Mouse (Mus musculus) mature B cell (primary cell): ENCODE results near the gene B4galt3.

Experiments used
- in situ Hi-C: fragments of 300-500 bp; cut with MboI; formaldehyde crosslinking; loops from 2 replicates; pipeline ENCODE4 v1.14.3; 2019

The B4galt3 gene

DNA sequence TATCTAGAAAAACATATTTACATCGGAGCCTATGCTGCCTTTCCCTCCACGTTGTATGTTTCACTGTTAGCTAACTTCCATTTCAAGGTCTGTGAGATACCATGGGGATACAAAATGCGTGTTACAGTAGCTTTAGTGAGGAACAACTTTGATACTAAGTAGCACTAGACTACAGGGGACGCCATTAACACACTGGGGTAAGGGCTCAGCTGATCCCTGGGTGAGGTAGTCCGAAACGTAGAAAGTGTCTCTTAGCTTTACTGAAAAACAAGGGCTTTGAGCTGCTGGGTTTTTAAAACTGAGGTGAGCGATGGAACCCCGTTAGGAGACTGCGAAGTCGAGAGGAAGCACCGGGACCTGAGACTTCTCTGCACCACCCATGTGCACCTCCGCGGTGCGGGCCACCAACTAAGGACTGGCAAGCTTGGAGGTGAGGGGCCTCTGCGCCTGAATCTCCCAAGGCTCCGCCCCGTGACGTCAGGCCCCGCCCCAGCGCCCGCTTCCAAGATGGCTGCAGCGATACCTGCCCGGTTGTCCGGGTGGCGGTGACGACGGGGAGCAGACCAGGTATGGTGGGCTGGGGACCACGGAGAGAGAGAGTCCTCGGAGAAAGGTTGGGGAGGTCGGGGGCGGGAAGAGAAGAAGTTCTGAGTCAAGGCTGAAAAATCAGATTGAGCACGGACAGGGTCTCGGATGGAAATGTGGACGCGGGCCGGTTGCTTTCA, at the start of gene B4galt3:
Gene B4galt3, plus strand, starts transcription at position 481 of the 725 bp plus-strand sequence.
- in situ Hi-C loops: no loop called here

DNA sequence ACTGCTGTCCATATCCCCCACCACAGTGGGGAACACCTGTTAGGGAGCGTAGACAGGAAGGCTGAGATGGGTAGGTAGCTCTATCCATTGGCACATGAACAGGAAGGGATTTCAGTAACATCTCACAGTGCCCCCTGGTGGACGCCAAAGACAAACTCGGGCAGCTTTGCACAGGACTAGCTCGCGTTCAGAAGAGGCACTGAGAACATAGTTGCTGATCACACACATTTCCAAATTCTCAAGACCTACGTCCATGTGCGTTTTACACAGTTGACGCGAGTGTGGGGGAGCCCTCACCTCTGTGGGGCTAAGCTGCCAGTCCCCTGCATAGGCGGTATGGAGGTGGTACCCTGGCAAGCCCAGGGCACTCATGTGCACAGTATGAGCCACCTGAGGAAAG, 49.3 kb upstream of the B4galt3 start:
- in situ Hi-C loops: loop anchor here (10.0 kb wide), 1 partner anchor 326 kb away; no protein-coding TSS in a partner anchor

GRCm38 (mm10) chr1:171221281-171222193, 48.6 kb upstream of the B4galt3 start:
- in situ Hi-C loops: loop anchor here (10.0 kb wide), 1 partner anchor 327 kb away; no protein-coding TSS in a partner anchor

DNA sequence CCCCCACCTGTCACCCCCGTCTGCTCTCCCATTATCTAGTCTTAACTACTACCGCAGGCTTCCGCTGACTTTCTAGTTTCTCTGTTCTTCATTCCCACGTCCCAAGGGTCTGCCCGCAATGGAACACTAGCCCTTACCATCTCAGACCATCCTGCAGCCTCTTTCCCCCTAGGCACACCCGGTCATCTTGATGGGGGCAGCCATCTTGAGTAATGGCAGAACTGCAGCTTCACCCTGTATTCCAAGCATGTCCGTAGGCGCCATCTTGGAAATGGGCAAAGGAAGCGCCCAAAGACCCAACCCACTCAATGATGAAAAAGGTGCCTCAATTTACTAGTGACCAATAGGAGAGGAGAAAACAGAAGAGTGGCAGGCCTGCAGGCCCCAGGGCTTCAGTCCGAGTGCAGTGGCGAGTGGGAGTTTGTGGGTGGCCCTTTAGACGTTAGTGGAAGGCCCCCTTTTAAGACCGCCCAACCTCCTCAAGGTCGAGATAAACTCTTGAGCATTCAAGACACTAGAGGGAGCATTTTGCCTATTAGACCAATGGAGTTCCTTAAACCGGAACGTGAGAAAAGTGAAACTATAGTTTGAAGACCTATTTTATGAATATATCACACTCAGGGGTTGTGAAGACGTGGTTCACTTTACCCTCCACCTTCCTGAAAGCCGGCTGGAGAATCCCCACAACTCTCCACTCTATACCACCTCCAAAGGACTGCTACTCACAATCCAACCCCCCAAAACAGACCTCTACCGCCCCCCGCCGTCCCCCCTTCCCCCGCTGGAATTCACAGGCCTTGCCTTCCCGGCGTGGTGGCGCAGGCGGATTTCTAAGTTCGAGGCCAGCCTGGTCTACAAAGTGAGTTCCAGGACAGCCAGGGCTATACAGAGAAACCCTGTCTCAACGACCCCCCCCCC, 47.6 kb upstream of the B4galt3 start, which contains the start of gene Tomm40l:
Gene Tomm40l, minus strand, starts transcription at position 277 of the 918 bp plus-strand sequence.
- in situ Hi-C loops: loop anchor here (10.0 kb wide), 1 partner anchor 328 kb away; no protein-coding TSS in a partner anchor

GRCm38 (mm10) chr1:171223168-171223567, 47.0 kb upstream of the B4galt3 start:
- in situ Hi-C loops: loop anchor here (10.0 kb wide), 1 partner anchor 328 kb away; no protein-coding TSS in a partner anchor

DNA sequence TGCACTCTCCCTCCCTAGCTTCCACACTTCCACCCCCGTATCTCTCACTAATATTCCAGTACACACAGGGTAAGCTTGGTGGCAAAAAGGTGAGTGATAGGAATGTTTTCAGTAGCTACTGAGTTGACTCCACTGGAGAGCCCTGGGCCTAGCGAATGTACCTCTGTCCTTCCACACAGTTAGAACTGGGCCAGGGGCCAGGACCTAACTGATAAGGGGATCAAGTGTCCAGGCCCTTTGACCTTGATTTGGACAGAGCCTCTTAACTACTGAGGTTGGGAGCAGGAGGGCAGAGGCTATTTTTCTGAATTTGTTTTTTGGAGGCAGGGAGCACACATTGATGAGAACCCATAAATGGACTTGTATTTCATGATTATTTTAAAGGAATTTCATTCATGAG, 46.3 kb upstream of the B4galt3 start:
- in situ Hi-C loops: loop anchor here (10.0 kb wide), 1 partner anchor 329 kb away; no protein-coding TSS in a partner anchor

- in situ Hi-C loops: loop anchor here (10.0 kb wide), 1 partner anchor 330 kb away; no protein-coding TSS in a partner anchor
Measured at GRCm38 (mm10) chr1:171224857-171225256, 45.3 kb upstream of the B4galt3 start, which contains the start of gene Apoa2. Gene Apoa2, plus strand, starts transcription at chr1:171225054.

- in situ Hi-C loops: loop anchor here (10.0 kb wide), 1 partner anchor 332 kb away; no protein-coding TSS in a partner anchor
Measured at GRCm38 (mm10) chr1:171226780-171227179, 43.3 kb upstream of the B4galt3 start.

DNA sequence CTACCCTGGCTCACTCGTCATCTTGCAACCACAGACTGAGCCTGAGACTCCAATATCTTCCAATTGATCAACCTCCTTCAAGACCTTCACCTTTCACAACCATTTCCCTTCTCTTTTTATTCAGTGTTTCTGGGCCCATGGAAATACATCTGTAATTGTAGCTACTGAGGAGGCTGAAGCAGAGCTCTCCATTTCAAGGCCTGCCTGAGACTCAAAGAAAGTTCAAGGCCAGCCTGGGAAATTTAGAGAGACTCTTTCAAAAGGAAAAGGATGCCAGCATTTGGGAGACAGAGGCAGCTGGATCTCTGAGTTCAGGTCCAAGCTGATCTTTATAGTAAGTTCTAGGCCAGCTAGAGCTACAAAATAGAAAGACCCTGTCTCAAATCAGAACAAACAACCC, 42.2 kb upstream of the B4galt3 start:
- in situ Hi-C loops: loop anchor here (10.0 kb wide), 1 partner anchor 333 kb away; no protein-coding TSS in a partner anchor

DNA sequence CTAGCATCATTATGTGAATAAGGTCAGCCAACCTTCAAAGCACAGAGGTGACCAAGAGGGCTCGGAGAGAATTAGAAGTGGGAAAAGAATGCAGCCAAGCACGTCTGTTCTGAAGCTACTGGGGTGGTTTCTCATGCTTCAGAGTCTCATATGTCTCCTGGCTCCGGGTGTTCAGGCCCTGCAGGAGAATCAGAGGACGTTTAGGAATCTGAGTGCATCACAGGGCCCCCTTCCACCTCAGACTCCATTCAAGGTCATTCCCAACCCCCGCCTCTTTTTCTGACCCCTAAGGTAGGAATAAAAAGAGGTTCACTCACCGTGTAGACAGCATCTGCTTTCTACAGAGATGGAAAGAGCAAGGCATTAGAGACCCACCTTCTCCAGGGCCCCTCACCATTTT, 40.4 kb upstream of the B4galt3 start:
- in situ Hi-C loops: loop anchor here (10.0 kb wide), 1 partner anchor 335 kb away; no protein-coding TSS in a partner anchor

DNA sequence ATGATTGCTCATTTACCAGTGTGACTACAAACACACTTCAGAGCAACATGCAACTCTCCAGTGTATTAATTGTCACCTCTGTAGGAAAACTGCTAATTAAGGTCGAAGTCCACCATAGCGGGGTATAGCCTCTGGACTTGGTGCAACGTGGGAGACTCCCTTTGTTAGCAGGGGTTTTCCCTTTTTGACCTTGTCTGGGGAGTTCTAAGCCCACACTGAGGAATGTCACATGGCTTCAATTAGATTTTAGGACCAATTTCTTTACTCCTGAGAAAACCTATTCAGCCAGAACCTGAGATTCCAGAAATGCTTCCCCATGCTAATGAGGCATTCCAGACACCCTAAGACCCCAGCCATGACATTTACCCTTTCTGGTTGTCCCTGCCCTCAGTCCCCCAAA, 39.9 kb upstream of the B4galt3 start:
- in situ Hi-C loops: no loop called here

GRCm38 (mm10) chr1:171231844-171232243, 38.3 kb upstream of the B4galt3 start:
- in situ Hi-C loops: no loop called here

DNA sequence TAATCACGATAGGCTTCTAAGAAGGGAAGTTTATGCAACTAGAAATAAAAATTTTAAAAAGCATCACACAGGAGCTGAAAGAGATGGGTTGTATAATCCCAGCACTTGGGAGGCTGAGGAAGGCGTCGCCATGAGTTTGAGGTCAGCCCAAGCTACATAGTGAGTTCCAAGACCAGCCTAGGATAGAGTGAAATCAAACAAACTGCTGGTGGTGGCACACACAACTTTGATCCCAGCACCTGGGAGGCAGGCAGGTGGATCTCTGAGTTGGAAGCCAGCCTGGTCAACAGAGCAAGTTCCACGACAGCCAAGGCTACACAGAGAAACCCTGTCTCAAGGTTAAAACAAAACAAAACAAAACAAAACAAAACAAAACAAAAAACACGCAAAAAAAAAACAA, 37.8 kb upstream of the B4galt3 start:
- in situ Hi-C loops: no loop called here

- in situ Hi-C loops: no loop called here
Measured at GRCm38 (mm10) chr1:171232800-171233730, 37.1 kb upstream of the B4galt3 start.

DNA sequence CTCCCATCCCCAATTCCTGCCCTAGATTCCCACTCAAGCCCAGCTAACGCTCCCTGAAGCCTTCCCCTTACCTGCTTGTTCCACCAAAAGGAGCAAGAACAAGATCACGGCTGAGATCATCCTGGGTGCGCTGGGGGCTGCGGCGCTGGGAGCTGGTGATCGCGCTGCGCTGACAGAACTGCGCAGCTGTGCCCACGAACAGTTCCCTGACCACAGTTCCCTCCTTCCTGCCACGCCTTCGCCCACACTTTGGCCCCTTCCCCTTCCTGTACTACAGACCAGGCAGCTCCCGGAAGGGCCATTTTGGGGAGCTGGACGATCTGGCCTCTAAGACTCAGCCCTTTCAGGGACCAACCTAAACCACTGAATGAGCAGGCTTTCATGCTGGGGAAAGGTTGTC, 36.0 kb upstream of the B4galt3 start, which contains the start of gene Fcer1g:
Gene Fcer1g, minus strand, starts transcription at position 240 of the 400 bp plus-strand sequence.
- in situ Hi-C loops: no loop called here

DNA sequence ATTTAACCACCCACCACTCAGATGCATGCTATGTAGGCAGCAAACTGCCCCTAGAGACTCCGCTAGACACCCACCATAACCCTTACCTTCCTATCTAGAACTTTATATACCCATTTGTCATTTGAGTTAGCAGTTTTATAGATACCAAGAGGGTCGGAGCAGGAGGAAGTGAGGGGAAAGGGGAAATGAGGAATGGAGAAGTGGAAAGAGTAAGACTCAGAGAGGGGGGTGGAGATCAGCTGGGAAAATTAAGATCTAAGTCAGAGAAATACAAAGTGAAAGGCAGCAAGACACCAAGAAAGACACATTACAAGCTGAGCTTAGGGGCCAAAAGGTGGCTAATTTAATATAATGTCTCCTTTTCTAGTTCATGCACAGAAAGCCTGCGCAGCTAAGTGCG, 35.6 kb upstream of the B4galt3 start:
- in situ Hi-C loops: no loop called here

DNA sequence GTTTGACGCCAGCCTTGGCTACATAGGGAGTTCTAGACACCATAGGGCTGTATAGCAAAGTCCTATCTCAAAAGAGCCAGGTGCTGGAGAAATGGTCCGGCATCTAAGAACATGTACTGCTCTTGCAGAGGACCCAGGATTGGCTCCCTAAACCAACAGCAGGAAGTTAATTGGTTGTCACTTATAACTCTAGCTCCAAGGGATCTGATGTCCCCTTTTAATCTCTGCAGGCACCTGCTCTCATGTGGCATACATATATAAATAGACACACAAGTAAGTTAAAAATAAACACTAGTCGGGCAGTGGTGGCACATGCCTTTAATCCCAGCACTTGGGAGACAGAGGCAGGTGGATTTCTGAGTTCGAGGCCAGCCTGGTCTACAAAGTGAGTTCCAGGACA, 34.3 kb upstream of the B4galt3 start:
- in situ Hi-C loops: no loop called here

DNA sequence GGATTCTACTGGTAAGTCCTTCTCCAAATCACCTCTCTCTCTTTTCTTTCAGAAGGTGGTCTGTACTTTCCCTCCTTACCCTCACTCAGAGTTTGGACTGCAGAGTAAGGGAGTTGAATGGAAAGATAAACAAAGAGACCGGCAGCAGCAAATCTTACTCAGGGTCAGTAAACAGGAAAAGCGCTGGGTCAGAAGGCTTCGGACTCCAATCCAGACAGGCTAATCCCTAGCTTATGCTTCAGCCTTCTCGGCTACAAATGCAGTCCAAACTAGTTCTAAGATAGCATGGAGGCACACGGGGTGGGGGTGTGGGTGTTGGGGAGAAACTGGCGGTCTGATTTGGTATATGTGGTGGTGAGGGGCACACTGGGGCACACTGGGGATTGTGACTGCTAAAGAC, 32.7 kb upstream of the B4galt3 start:
- in situ Hi-C loops: no loop called here

DNA sequence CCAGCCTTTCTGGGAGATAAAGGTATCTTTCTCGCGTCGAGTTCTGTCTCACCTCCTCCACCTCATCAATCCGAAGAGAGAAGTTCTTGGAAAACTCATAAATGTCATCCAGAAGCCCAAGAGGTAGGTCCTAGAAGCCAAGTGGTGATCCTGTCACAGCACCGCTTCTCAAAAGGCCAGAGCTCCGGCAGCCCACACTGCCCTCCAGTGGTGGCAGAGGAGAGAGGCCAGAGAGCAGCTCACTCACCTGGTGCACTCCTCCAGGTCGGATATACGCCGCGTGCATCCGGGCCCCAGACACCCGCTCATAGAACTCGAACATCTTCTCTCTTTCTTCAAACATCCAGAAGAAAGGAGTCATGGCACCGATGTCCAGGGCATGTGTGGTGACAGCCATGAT, 31.7 kb upstream of the B4galt3 start:
- in situ Hi-C loops: no loop called here
